Mouse (Mus musculus) midbrain, embryonic 14.5 days (tissue): ENCODE measurements at regions not wholly inside any gene's neighbourhood (a gene's known extent, or its start where the extent isn't known, plus 50 kb on each side); places are given as distances from the start of the nearest gene placed in this dataset.
A peak's percentile ranks its signal among the peaks of the same experiment; 100 is the strongest.

Experiments
- ATAC-seq: fragments of 200-750 bp; cut with Nextera tagmentation; 2 replicates; pipeline ENCODE4 v1.8.0; 2017; ENCODE audit warnings: moderate number of reproducible peaks, moderate library complexity; ENCODE audit not compliant: low FRiP score, low TSS enrichment
- DNase-seq: peaks from one replicate; pipeline ENCODE4 v3.0.0-alpha.2; 2015
- H3K27ac ChIP-seq: fragments of 300-500 bp; sonication (generic); replicated peaks from 2 replicates; pipeline ENCODE4 v1.5.1; 2014; ENCODE audit warnings: mild to moderate bottlenecking, low read depth, low read length, moderate library complexity
- H3K27me3 ChIP-seq: fragments of 300-500 bp; sonication (generic); 2 replicates; pipeline ENCODE4 v1.6.1; 2014; ENCODE audit warnings: low read length, control low read depth, mixed read lengths; ENCODE audit not compliant: control insufficient read depth, insufficient read depth
- H3K36me3 ChIP-seq: fragments of 300-500 bp; sonication (generic); 2 replicates; pipeline ENCODE4 v1.6.1; 2014; ENCODE audit warnings: low read length, control low read depth; ENCODE audit not compliant: control insufficient read depth, insufficient read depth
- H3K4me1 ChIP-seq: fragments of 300-500 bp; sonication (generic); 2 replicates; pipeline ENCODE4 v1.6.1; 2014; ENCODE audit warnings: mild to moderate bottlenecking, antibody characterized with exemption, low read length, control low read depth; ENCODE audit not compliant: control insufficient read depth, insufficient read depth
- H3K4me2 ChIP-seq: fragments of 300-500 bp; sonication (generic); 2 replicates; pipeline ENCODE4 v1.6.1; 2014; ENCODE audit warnings: mild to moderate bottlenecking, low read length, moderate library complexity
- H3K4me3 ChIP-seq: fragments of 300-500 bp; sonication (generic); replicated peaks from 2 replicates; pipeline ENCODE4 v1.5.1; 2014; ENCODE audit warnings: low read depth, low read length
- H3K9ac ChIP-seq: fragments of 300-500 bp; sonication (generic); replicated peaks from 2 replicates; pipeline ENCODE4 v1.6.1; 2014; ENCODE audit warnings: mild to moderate bottlenecking, low read length, moderate library complexity
- H3K9me3 ChIP-seq: fragments of 300-500 bp; sonication (generic); 2 replicates; pipeline ENCODE4 v1.6.1; 2016; ENCODE audit warnings: low read length, control low read depth, mixed read lengths; ENCODE audit not compliant: control insufficient read depth
- WGBS: fragments of 180-500 bp; shearing (Covaris S2); extraction: QIAGEN DNeasy Blood & Tissue Kit; methylation state at CpG from one replicate; pipeline ENCODE4 v1.1.7; 2014; 5-methylcytosine and 5-hydroxymethylcytosine counted together

DNA sequence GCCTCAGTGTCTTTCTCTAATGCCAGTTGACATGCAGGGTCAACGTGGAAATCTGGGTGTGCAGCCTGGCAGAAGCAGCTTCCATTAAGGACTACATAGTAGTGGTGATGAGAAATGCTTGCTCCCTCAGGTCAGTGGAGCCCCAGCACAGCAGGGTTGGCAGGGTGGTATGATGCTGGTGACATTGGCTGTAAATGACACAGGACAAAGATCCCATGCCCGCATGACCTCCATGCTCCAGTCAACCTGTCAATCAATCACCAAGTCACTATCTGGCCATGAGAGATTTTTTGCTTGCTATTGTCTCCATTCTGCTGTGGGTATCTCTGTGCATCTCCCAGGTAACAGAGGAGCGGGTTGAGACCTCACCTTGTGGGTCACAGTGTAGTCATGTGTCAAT lies 146.2 kb upstream of the A530016L24Rik start:
- H3K9ac ChIP-seq, result no peak overlapping the region
- no peak for ATAC-seq
- H3K4me1 ChIP-seq, result peaks cover 18% of the 10 kb centered on the region
- no peak overlapping the region for H3K4me3 ChIP-seq
- no peak overlapping the region for H3K4me2 ChIP-seq
- WGBS, result 85% methylated on average over 3 of the region's 3 CpGs
- no peak for DNase-seq
- no peaks in the 10 kb centered on the region for H3K27me3 ChIP-seq
- H3K27ac ChIP-seq, result no peak overlapping the region
- H3K36me3 ChIP-seq, result no peaks in the 10 kb centered on the region
- no peaks in the 10 kb centered on the region for H3K9me3 ChIP-seq

DNA sequence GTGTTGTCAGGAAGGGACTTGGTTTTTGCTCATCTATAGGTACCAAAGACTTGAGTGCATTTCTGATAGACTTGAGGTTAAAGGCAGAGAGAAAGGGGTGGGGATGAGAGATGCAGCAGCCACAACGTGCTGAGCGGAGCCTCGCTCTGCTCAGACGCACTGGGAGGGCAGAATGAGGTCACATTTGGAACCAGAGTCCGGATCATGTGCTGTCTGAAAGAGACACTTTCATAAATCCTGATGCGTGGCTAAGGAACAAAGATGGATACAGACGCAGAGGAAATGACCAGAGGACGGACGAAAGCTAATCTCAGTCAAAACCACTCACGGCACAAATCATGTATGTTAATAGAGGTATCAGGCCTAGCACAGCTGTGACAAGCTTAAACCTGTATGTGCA lies 145.0 kb upstream of the A530016L24Rik start:
- Histone ChIP-seq H3K4me2 (no peak overlapping the region), H3K36me3 (no peaks in the 10 kb centered on the region), H3K9ac (no peak overlapping the region), H3K27ac (no peak overlapping the region), H3K27me3 (no peaks in the 10 kb centered on the region), H3K4me3 (no peak overlapping the region), H3K9me3 (no peaks in the 10 kb centered on the region), H3K4me1 (peaks cover 10% of the 10 kb centered on the region)
- ATAC-seq, result no peak
- 61% methylated on average over 10 of the region's 10 CpGs for WGBS
- no peak for DNase-seq

DNA sequence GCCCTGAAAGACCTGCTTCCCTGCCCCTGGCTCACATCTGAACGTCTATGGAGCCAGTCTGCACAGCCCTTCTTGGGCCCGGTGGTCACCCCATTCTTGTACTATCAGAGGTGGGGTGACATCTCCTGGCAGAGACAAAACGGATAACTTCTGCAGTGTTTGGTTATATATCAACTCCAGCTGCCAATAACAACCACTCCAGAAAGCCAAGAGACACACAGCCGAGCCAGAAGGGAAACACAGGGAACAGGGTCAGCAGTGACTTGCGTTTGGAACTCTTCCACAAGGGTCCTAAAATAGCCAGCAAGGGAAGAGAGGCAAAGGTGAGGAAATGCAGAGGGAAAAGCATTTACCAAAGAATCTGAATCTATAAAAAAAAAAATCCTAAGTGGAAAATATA lies 143.5 kb upstream of the A530016L24Rik start:
- WGBS, result 78% methylated on average over 5 of the region's 5 CpGs
- Histone ChIP-seq H3K36me3 (no peaks in the 10 kb centered on the region), H3K27me3 (no peaks in the 10 kb centered on the region), H3K4me3 (no peak overlapping the region), H3K9me3 (no peaks in the 10 kb centered on the region), H3K4me1 (peaks cover 6% of the 10 kb centered on the region; the same call in 1 of the 2 replicates), H3K4me2 (no peak overlapping the region), H3K9ac (no peak overlapping the region), H3K27ac (no peak overlapping the region)
- ATAC-seq (no peak), DNase-seq (no peak)

DNA sequence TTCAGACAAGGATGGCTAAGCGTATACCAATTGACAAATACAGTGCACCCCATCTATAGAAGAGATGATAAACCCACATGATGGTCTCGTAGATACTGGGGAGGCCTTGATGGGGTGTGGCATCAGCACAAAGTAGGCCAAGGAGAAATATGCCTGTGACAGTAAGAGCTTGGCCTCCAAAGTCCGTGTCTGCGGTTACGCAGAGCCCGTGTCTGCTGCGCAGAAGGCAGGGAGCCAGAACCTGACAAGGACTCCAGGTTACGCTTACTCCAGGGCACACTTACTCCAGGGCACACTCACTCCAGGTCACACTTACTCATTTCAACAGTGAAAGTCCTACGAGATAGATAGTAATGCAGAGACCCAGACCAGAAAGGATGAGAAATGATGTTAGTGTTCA lies 141.1 kb upstream of the A530016L24Rik start:
- no peaks in the 10 kb centered on the region for H3K27me3 ChIP-seq
- ATAC-seq (no peak), DNase-seq (no peak)
- no peaks in the 10 kb centered on the region for H3K36me3 ChIP-seq
- peaks cover 8% of the 10 kb centered on the region; the same call in 1 of the 2 replicates for H3K4me1 ChIP-seq
- H3K4me3 ChIP-seq, result no peak overlapping the region
- WGBS, result 96% methylated on average over 9 of the region's 9 CpGs
- H3K4me2 ChIP-seq, result no peak overlapping the region
- no peak overlapping the region for H3K9ac ChIP-seq
- no peaks in the 10 kb centered on the region for H3K9me3 ChIP-seq
- no peak overlapping the region for H3K27ac ChIP-seq

DNA sequence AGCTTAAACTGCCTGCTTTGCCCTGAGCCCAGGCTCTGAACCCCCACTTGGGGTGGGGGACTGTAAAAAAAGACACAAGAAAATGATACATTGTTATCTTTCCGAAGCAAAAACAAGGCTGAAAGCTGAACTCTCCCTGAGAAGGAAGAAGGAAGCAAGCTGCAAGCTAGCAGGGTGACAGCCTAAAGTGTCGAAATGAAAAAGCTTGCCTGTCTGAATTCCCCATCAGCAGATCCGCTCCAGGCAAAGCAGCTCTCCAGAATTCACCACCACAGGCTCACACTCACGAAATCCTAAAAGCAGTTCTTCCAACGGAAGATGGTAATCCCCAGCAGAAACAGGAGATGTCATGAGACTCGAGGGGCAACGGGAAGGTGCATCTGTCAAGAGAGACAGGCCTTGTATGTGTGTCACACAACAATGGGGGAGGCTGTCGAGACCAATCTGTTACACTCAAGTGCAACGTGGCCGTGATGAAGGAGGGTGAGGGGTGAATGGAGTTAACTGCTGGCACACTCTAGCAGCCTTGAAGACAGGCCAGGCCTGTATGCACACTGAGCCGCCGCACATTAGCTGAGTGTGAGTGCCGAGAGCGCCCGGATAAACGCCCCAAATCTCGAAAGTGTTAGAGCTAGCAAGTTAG lies 139.5 kb upstream of the A530016L24Rik start:
- Histone ChIP-seq H3K4me1 (peaks cover 8% of the 10 kb centered on the region; the same call in 1 of the 2 replicates), H3K4me3 (no peak overlapping the region), H3K27me3 (no peaks in the 10 kb centered on the region), H3K4me2 (no peak overlapping the region), H3K36me3 (no peaks in the 10 kb centered on the region), H3K27ac (peak overlapping the region; percentile 49), H3K9me3 (no peaks in the 10 kb centered on the region), H3K9ac (no peak overlapping the region)
- DNase-seq (peak; percentile 43), ATAC-seq (no peak)
- 30% methylated on average over 17 of the region's 17 CpGs for WGBS

DNA sequence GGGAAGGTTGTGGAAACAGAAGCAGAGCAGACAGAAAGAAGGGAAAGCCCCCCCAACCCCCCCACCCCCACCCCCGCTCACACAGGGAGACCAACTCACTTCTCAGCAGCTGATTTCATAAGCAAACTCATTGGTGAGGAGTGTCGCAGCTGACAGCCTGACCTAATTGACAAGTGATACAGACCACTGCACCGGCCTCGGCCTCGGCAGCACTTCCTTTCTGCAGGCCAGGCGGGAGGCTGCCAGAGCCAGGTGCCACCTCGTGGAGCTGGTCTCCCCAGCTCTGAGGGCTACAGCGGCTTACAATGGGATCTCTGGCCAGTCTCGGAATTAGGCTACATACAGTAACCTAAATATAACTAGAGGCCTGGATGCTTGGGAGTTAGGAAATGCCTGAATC lies 138.5 kb upstream of the A530016L24Rik start:
- Histone ChIP-seq H3K4me2 (no peak overlapping the region), H3K36me3 (no peaks in the 10 kb centered on the region), H3K9ac (0 out of 2 replicates have a peak overlapping the region, but pooled peaks have one; percentile 1), H3K27me3 (no peaks in the 10 kb centered on the region), H3K9me3 (no peaks in the 10 kb centered on the region), H3K4me1 (peaks cover 8% of the 10 kb centered on the region; the same call in 1 of the 2 replicates), H3K27ac (peak overlapping the region; percentile 49; the same call in 1 of the 2 replicates), H3K4me3 (no peak overlapping the region)
- ATAC-seq (no peak; the same call in 1 of the 2 replicates), DNase-seq (peak; percentile 42)
- 17% methylated on average over 9 of the region's 9 CpGs for WGBS

DNA sequence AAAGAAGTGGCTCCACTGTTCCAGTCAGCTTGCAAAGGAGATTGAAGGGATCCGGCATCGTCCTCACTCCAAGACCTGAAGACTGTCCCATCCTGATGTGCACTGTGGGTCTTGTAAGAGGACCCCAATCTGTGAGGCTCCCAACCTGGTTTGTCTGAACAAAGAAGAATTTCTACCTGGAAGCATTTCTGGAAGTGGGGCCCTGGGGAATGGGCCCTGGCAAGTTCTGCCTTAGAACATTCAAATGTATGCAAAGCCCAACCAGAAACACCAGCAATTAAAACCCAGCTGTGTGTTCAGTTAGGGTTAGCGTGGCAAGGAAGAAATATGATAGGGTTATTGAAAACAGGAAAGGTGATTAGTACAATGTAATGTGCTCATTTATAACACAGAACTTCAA lies 125.9 kb upstream of the A530016L24Rik start:
- Histone ChIP-seq H3K27me3 (no peaks in the 10 kb centered on the region), H3K9ac (no peak overlapping the region), H3K4me3 (no peak overlapping the region), H3K27ac (no peak overlapping the region), H3K4me2 (no peak overlapping the region), H3K4me1 (no peaks in the 10 kb centered on the region), H3K9me3 (no peaks in the 10 kb centered on the region; the same call in 1 of the 2 replicates), H3K36me3 (no peaks in the 10 kb centered on the region)
- 78% methylated on average over 3 of the region's 3 CpGs for WGBS
- ATAC-seq (no peak), DNase-seq (no peak)

DNA sequence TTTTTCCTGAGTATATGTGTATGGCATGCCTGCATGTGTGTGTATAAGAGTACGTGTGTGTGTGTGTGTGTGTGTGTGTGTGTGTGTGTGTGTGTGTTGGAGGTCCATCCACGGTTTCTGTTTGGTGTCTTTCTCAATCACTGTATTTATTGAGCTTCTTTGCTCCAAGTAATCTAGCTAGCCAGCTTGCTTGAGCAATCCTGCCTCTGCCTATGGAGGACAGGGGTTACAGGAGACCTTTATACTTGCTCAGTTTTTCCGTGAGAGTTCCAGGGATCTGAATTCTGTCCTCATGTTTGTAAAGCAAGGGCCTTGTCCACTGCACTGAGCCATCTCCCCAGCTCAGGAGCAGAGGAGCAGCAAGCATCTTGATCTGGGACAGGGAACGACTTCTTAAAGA lies 122.0 kb upstream of the A530016L24Rik start:
- DNase-seq (no peak), ATAC-seq (no peak)
- Histone ChIP-seq H3K4me2 (no peak overlapping the region), H3K27me3 (no peaks in the 10 kb centered on the region), H3K36me3 (no peaks in the 10 kb centered on the region), H3K4me3 (no peak overlapping the region), H3K27ac (no peak overlapping the region), H3K9ac (no peak overlapping the region), H3K9me3 (no peaks in the 10 kb centered on the region; the same call in 1 of the 2 replicates), H3K4me1 (peaks cover 12% of the 10 kb centered on the region; the same call in 1 of the 2 replicates)
- WGBS, result 77% methylated on average over 4 of the region's 4 CpGs

DNA sequence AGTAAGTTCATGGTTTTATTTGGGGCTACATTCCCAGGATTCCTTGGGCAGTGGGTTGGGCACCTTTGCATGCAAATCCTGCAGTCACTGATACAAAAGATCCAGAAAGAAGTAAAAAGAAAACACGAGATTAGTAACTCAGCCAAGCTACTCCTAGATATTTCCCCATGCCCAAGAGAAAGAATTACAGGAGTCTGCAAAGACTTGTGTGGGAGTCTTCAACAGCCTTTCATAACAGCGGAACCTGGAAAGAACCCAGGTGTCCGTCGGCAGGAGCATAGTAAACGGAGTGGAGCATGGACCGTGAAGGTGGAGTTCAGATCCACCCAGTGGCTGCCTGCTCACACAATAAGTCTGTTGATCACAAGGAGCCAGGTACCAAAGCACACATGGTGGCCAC lies 121.1 kb upstream of the A530016L24Rik start:
- no peak for ATAC-seq
- Histone ChIP-seq H3K4me1 (peaks cover 17% of the 10 kb centered on the region; the same call in 1 of the 2 replicates), H3K4me3 (no peak overlapping the region), H3K9me3 (no peaks in the 10 kb centered on the region; the same call in 1 of the 2 replicates), H3K27me3 (no peaks in the 10 kb centered on the region), H3K4me2 (no peak overlapping the region), H3K9ac (no peak overlapping the region), H3K27ac (no peak overlapping the region), H3K36me3 (no peaks in the 10 kb centered on the region)
- WGBS, result 84% methylated on average over 6 of the region's 6 CpGs
- no peak for DNase-seq
